Mouse (Mus musculus): ENCODE measurements around the gene Zfp324.

Gene Zfp324

GRCm38 (mm10) chr7:13010005-13010908 lies 44.6 kb downstream of the Zfp324 start, which contains the start of gene Zbtb45:
Gene Zbtb45 (minus strand): TSS chr7:13010034.
- DNase-seq = peak in 1 of 2 experiments; percentile 40

DNA sequence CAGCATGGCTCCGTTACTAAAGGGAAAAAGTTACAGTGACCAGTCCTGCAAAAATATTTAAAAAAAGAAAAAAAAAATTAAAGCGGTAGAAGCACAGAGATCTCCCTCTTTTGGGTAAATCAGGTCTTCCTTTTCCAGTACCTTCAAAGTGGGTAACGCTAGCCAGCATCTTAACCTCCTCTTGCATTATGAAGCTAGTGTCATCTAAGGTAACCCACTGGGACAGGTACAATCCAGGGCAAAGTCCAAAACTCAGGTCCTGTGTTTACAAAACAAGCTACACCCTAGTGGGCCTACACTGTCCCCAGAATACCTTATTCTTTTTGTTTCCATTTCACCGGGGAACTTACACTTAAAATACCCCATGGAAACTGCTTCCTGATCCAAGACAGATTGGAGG lies 48.0 kb downstream of the Zfp324 start:
- DNase-seq = no peak

DNA sequence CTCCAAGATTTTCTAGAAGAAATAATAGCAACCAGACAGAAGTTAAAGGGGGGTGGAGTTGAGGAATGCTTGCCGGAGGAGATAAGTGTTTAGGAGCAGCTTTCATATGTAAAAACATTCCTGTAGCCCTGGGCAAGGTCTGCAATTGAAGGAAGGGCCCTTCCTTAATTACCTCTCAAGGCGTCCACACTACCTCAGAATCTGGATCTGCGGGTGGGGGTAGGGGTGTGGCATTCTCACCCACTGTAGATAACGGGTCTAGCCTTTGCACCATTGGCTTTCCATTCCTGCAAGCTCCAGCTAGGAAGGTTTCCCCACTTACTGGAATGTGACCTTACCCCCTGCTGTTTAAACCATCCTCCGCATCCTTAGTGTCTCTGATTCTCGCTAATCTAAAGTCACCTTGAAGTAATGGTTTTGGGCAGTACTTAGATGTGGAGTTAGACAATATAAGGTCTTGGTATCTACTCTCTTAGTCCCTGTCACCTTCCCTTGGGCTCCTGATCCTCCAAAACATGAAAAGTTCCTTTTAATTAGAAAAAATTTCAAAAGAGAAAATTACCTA lies 48.7 kb downstream of the Zfp324 start:
- DNase-seq = no peak

- DNase-seq = no peak
Observed at GRCm38 (mm10) chr7:13015217-13015616, 49.6 kb downstream of the Zfp324 start.

GRCm38 (mm10) chr7:13022773-13023535 lies 57.3 kb downstream of the Zfp324 start:
- DNase-seq = peak; percentile 53 to 59
